Comparison of ENCODE assay signal across 18 mouse cellular contexts in the genomic region with DNA sequence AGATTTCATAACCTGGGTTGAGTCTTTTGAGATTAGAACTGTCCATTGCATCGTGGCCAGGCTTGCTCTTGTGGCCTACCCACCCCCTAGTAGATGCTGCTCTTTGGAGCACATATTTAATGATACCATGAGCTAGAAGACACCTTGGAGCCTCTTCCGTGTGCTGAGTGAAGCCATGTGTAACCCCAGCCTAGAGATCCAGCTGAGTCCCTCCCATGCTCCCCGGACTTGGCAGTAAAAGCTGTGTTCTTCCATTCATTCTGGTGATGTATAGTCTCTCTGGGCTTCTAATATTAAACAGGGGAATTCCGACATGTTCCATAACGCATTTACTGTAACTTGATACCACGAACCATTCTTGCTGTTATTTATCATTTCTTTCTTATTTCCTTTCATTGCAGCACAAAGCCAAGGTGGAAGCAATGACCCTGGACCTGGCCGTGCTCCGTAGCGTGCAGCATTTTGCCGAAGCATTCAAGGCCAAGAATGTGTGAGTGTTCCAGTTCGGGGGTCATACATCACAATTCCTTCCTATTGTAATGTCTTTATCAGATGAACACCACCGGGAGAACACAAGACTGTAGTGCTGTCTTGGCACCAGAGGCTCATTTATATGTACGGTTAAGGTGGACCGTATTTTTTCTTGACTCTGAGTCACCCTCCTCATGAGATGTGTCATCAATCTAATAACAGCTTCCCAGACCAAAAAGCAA.
A peak's percentile ranks its signal among the peaks of the same experiment; 100 is the strongest.
DNase-seq lines count a peak whose midpoint lies in the region; ATAC-seq and TF ChIP-seq lines count a peak whose summit lies in the region.
"Had no signal": no experiment of that assay in that cellular context is flagged by ENCODE, and none has a peak within 500 bp of the region (broad histone marks: within the 10 kb centered on the region; RNA-seq: fewer than 3 reads in every experiment).

No protein-coding gene starts in this region.

- no peak for TF ChIP-seq CTCF in lung, embryonic 14.5 days (IDR thresholded peaks at IDR 0.05; ENCODE audit: low read depth)
- TF ChIP-seq CTCF in Patski (IDR thresholded peaks at IDR 0.05) = no peak

- CTCF ChIA-PET in Patski (lab: Charles Lee) = no interaction called here

- H3K79me2 ChIP-seq in myocyte (ENCODE audit: control insufficient read depth, insufficient read depth) = no peaks in the 10 kb centered on the region

- 0 out of 2 replicates have a peak, but pooled peaks cover 22% of the 10 kb centered on the region for H3K4me1 ChIP-seq in lung, embryonic 14.5 days (ENCODE audit: insufficient read depth)
- H3K4me1 ChIP-seq: liver, embryonic 15.5 days had no signal

- no peak overlapping the region for H3K4me3 ChIP-seq in lung, embryonic 14.5 days (ENCODE audit: low read depth, low read length)
- no peak overlapping the region for H3K4me3 ChIP-seq in myocyte
- H3K4me3 ChIP-seq: heart, embryonic 15.5 days; hindbrain, embryonic 10.5 days; layer of hippocampus, adult 2 months; liver, embryonic 15.5 days had no signal

- no peak overlapping the region for H3K9ac ChIP-seq in lung, embryonic 14.5 days
- H3K9ac ChIP-seq: heart, embryonic 15.5 days; liver, embryonic 15.5 days had no signal

- ATAC-seq in lung, embryonic 14.5 days (ENCODE audit: insufficient read depth) = no peak
- peak; percentile 61 for ATAC-seq in Patski
- ATAC-seq: forebrain, embryonic 16.5 days; midbrain, embryonic 16.5 days had no signal

- POLR2A ChIA-PET in Patski (lab: Charles Lee) = interaction anchor here (0.7 kb wide), 1 partner anchor 33 kb away, joined by 3 read pairs; no protein-coding TSS in a partner anchor

- H3ac ChIP-seq in myocyte (ENCODE audit: control insufficient read depth, insufficient read length) = no peak overlapping the region

- H3K27me3 ChIP-seq in lung, embryonic 14.5 days (ENCODE audit: insufficient read depth, low read length) = no peaks in the 10 kb centered on the region
- no peaks in the 10 kb centered on the region for H3K27me3 ChIP-seq in Patski
- H3K27me3 ChIP-seq in myocyte (ENCODE audit: control insufficient read depth, insufficient read depth, insufficient read length) = no peaks in the 10 kb centered on the region
- H3K27me3 ChIP-seq: heart, embryonic 15.5 days; liver, embryonic 15.5 days had no signal

- peak; percentile 12 for DNase-seq in embryo, embryonic 11 days
- DNase-seq in embryo, embryonic 10.5 days (ENCODE audit: low spot score) = no peak
- peak; percentile 68 for DNase-seq in lung, embryonic 14.5 days
- DNase-seq in lung, postnatal 36 days = no peak
- peak; percentile 55 for DNase-seq in Patski (ENCODE audit: low read depth, low spot score)
- DNase-seq in testis, postnatal 14 days (ENCODE audit: low spot score) = no peak
- no peak for DNase-seq in ovary, postnatal 36 days (ENCODE audit: low spot score)
- DNase-seq: B cell, adult 2 months; cerebellum, adult 11 months; cerebellum, postnatal 14 days; heart, adult 18-20 months had no signal

- 42% methylated on average over 14 of the region's 14 CpGs for WGBS in lung, embryonic 14.5 days

- in situ Hi-C loops in Patski (cut with MboI; ENCODE audit: low pct_unique_long_range_greater_than_20kb) = loop anchor here (5.0 kb wide), 1 partner anchor 127 kb away; no protein-coding TSS in a partner anchor

- no peak overlapping the region for H3K4me2 ChIP-seq in lung, embryonic 14.5 days
- peak overlapping the region; percentile 7 for H3K4me2 ChIP-seq in myocyte (ENCODE audit: low read depth)
- H3K4me2 ChIP-seq: heart, embryonic 15.5 days; liver, embryonic 15.5 days had no signal

- H3K9me3 ChIP-seq in lung, embryonic 14.5 days (ENCODE audit: low read depth, low read length) = no peaks in the 10 kb centered on the region
- H3K9me3 ChIP-seq: heart, embryonic 15.5 days; hindbrain, embryonic 10.5 days; liver, embryonic 15.5 days had no signal

- no peaks in the 10 kb centered on the region for H3K36me3 ChIP-seq in lung, embryonic 14.5 days (ENCODE audit: insufficient read depth)
- no peaks in the 10 kb centered on the region for H3K36me3 ChIP-seq in myocyte (ENCODE audit: control insufficient read depth, insufficient read depth)
- H3K36me3 ChIP-seq: heart, embryonic 15.5 days; hindbrain, embryonic 10.5 days; liver, embryonic 15.5 days had no signal

- TF ChIP-seq POLR2A in myocyte (IDR thresholded peaks at IDR 0.05; ENCODE audit: insufficient read length, low read depth) = no peak

- H3K27ac ChIP-seq in lung, embryonic 14.5 days (ENCODE audit: low read depth) = peak overlapping the region; percentile 26; the same call in 1 of the 2 replicates
- H3K27ac ChIP-seq: heart, embryonic 15.5 days; hindbrain, embryonic 10.5 days; layer of hippocampus, adult 2 months; liver, embryonic 15.5 days had no signal

TF ChIP-seq in myocyte, 11 proteins besides CTCF, POLR2A, EP300 and RAD21:
- TF ChIP-seq TCF3 (IDR thresholded peaks at IDR 0.05; ENCODE audit: insufficient read length, low read depth) (no peak), SRF (IDR thresholded peaks at IDR 0.05; ENCODE audit: control insufficient read depth, insufficient read length, low read depth) (no peak), MYOD1 (IDR thresholded peaks at IDR 0.05; ENCODE audit: control insufficient read depth in 1 of 3, insufficient read length in 2 of 3, low read depth in 2 of 3) (no peak), MAX (IDR thresholded peaks at IDR 0.05; ENCODE audit: low read depth) (no peak), USF1 (IDR thresholded peaks at IDR 0.05; ENCODE audit: low read depth) (no peak), POLR2AphosphoS2 (IDR thresholded peaks at IDR 0.05; ENCODE audit: insufficient read length, low read depth) (no peak), TCF12 (IDR thresholded peaks at IDR 0.05; ENCODE audit: insufficient read depth, poor library complexity, severe bottlenecking) (no peak), CEBPB (IDR thresholded peaks at IDR 0.05; ENCODE audit: insufficient read depth, poor library complexity, severe bottlenecking) (no peak), MYOG (IDR thresholded peaks at IDR 0.05; ENCODE audit: control insufficient read depth in 1 of 3, insufficient read depth in 1 of 3, insufficient read length in 2 of 3, low read depth in 2 of 3) (no peak), E2F4 (IDR thresholded peaks at IDR 0.05; ENCODE audit: insufficient read depth) (no peak), REST (IDR thresholded peaks at IDR 0.05; ENCODE audit: insufficient read depth, insufficient read length) (no peak)

Comparison
In these comparisons a context has a peak if more than half of its experiments do, and no peak if none do; other contexts are left out.
1. DNase-seq: peak in embryo, embryonic 11 days (single experiment), lung, embryonic 14.5 days (single experiment) and Patski (single experiment); none in embryo, embryonic 10.5 days (single experiment), lung, postnatal 36 days (single experiment), testis, postnatal 14 days (single experiment) and ovary, postnatal 36 days (single experiment).